Mouse (Mus musculus): ENCODE data around the gene Uaca. TPM values are rescaled to one million over a fixed set of nuclear protein-coding genes. Genes with fewer than 3 reads are reported as not detected.

Uaca gene
- polyA plus RNA-seq, 1 experiment from 2014 or later = 4.8 TPM

DNA sequence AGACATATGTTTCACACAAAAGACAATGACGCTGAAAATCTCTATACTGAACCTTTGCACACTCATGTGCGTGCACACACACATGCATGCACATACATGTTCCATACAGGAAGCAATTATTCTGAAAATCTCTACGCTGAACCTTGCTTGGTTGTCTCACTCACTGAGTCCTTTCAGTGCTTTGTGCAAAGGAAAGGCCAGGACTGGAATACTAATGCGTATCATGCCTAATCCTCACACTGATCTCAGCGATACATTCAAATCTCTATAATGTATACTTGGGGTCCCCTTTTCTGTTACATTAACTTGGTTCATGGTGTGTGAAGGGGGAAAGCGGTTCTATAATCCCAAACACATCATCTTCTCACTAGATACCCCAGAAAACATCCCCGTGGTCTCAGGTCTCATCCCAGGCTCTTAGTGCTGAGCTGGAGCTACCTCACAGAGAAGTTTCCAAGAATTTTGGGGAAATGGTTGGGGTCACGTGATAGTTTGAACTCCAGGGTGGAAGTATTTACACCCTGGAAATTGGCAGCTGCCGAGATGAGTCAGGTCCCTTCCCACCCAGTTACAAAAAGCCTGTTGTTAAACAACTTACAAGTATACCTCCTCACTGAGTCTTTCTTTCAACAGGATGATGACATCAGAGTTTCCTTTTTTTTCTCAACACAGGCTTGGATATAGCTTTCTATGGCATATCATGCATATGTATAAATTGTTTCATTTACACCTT lies 12.1 kb upstream of the Uaca start:
- Histone ChIP-seq H3K4me1 (ENCODE audit: control insufficient read depth, insufficient read depth, low read length) (no peaks in the 10 kb centered on the region), H3K36me3 (ENCODE audit: control insufficient read depth, insufficient read depth, low read length) (no peaks in the 10 kb centered on the region), H3K9ac (replicated peaks; ENCODE audit: low read depth, low read length) (no peak overlapping the region), H3K27ac (ENCODE audit: low read depth, low read length) (no peak overlapping the region), H3K27me3 (ENCODE audit: control insufficient read depth, insufficient read depth, low read length) (no peaks in the 10 kb centered on the region), H3K4me3 (ENCODE audit: low read depth, low read length) (no peak overlapping the region), H3K4me2 (ENCODE audit: low read depth, low read length) (no peak overlapping the region), H3K9me3 (ENCODE audit: control insufficient read depth, low read length) (no peaks in the 10 kb centered on the region)
- ATAC-seq (ENCODE audit: low read depth) = no peak
- WGBS = 81% methylated on average over 9 of the region's 9 CpGs

DNA sequence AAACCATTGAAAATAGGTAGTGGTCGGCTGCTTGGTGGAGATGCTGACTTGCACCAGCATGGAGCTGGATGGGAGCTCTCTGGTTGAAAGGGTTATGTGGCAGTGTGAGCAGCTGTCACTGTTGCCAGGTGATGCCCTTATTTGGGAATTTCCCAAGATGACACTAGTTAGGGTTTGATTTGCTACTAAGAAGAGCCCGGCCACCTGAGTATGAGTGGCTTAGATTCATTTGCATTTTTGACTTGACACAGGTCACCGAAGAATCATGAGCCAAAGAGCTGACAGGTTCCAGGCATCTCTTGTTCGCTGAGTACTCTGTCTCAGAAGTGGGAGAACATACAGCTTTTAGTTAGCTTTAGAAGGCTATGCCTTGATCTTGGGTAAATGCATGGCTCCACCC lies 9.3 kb upstream of the Uaca start:
- H3K36me3 ChIP-seq (ENCODE audit: control insufficient read depth, insufficient read depth, low read length) = no peaks in the 10 kb centered on the region
- no peak for ATAC-seq (ENCODE audit: low read depth)
- no peak overlapping the region for H3K4me2 ChIP-seq (ENCODE audit: low read depth, low read length)
- WGBS = 78% methylated on average over 4 of the region's 4 CpGs
- no peaks in the 10 kb centered on the region for H3K4me1 ChIP-seq (ENCODE audit: control insufficient read depth, insufficient read depth, low read length)
- H3K4me3 ChIP-seq (ENCODE audit: low read depth, low read length) = no peak overlapping the region
- H3K9ac ChIP-seq (replicated peaks; ENCODE audit: low read depth, low read length) = no peak overlapping the region
- no peak overlapping the region for H3K27ac ChIP-seq (ENCODE audit: low read depth, low read length)
- no peaks in the 10 kb centered on the region for H3K27me3 ChIP-seq (ENCODE audit: control insufficient read depth, insufficient read depth, low read length)
- H3K9me3 ChIP-seq (ENCODE audit: control insufficient read depth, low read length) = no peaks in the 10 kb centered on the region

DNA sequence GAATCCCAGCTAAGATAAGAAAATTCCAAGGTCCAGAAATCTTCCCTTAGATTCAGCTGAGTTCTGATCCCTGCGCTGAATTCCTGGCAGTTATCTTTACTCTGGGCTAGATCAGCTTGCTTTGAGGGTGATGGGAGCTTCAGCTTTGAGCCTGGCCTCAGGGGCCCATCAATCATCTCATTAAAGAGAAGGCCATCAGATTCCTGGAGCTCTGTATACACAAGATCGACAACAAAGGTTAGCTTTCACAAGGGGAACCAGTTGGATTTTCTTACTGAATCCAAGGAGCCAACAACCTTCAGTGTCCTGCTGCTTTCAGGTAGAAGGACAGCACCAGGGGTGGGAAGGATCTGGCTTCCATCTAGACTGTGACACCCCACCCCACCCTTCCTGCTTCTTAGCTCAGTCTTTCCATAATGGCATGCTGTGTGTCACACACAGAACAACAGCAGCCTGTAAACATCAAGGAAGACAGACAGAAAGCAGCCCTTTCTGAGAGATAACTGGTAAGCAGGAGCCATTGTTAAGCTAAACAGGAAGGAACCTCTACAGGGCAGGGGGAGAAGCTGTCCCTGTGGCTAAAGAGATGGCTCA lies 6.7 kb upstream of the Uaca start:
- Histone ChIP-seq H3K27ac (ENCODE audit: low read depth, low read length) (no peak overlapping the region), H3K36me3 (ENCODE audit: control insufficient read depth, insufficient read depth, low read length) (no peaks in the 10 kb centered on the region), H3K9me3 (ENCODE audit: control insufficient read depth, low read length) (no peaks in the 10 kb centered on the region), H3K4me3 (ENCODE audit: low read depth, low read length) (no peak overlapping the region), H3K27me3 (ENCODE audit: control insufficient read depth, insufficient read depth, low read length) (no peaks in the 10 kb centered on the region), H3K4me1 (ENCODE audit: control insufficient read depth, insufficient read depth, low read length) (no peaks in the 10 kb centered on the region), H3K4me2 (ENCODE audit: low read depth, low read length) (no peak overlapping the region), H3K9ac (replicated peaks; ENCODE audit: low read depth, low read length) (no peak overlapping the region)
- 14% methylated on average over 2 of the region's 2 CpGs for WGBS
- ATAC-seq (ENCODE audit: low read depth) = no peak

DNA sequence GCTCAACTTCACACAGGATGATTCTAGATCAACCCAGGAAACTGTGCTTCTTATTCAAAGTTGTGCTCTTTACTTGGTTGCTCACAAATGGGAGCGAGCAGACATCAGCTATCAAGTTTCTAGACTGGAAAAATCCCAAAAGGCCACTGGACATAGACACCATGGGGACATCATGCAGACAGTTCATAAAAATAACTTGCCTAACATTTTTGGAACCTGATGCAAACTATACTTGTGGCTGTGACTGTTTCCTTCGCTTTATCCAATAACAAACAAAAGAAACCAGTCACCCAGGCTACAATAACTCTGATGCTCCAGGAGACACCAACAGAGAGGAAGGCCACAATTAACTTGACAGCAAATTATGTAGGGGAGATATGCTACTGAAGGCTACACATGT lies 4.1 kb upstream of the Uaca start:
- H3K27me3 ChIP-seq (ENCODE audit: control insufficient read depth, insufficient read depth, low read length) = no peaks in the 10 kb centered on the region
- no peaks in the 10 kb centered on the region for H3K36me3 ChIP-seq (ENCODE audit: control insufficient read depth, insufficient read depth, low read length)
- 88% methylated on average over 2 of the region's 2 CpGs for WGBS
- H3K4me3 ChIP-seq (ENCODE audit: low read depth, low read length) = no peak overlapping the region
- no peak for ATAC-seq (ENCODE audit: low read depth)
- H3K9me3 ChIP-seq (ENCODE audit: control insufficient read depth, low read length) = no peaks in the 10 kb centered on the region
- H3K4me2 ChIP-seq (ENCODE audit: low read depth, low read length) = no peak overlapping the region
- no peak overlapping the region for H3K9ac ChIP-seq (replicated peaks; ENCODE audit: low read depth, low read length)
- H3K27ac ChIP-seq (ENCODE audit: low read depth, low read length) = no peak overlapping the region
- 0 out of 2 replicates have a peak, but pooled peaks cover 5% of the 10 kb centered on the region for H3K4me1 ChIP-seq (ENCODE audit: control insufficient read depth, insufficient read depth, low read length)

DNA sequence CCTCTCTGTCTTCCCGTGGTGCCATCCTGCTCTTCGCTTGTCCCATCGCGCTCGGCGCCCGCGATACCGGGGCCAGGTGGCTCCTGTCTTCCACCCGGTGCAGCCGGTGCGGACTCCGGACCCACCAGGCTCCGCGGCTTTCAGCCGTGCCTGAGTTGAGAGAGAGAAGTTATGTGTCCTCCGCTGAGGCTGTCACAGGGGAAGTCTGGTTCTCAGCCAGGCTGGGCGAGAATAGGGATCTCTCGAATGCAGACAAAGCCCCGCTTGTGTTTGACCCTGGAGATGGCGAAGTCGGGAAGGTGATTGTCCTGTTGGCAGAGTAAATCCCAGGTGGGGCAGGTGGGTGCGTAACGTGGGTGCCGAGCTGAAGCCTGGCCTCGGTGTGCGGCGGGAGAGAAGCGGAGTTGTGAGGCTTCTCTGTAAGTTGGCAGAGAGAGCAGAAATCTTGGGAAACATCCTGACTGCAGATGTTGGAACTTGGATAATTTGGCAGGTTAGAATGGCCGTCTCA lies 554 bp downstream of the Uaca start:
- WGBS = 2% methylated on average over 30 of the region's 30 CpGs
- no peaks in the 10 kb centered on the region for H3K9me3 ChIP-seq (ENCODE audit: control insufficient read depth, low read length)
- H3K4me2 ChIP-seq (ENCODE audit: low read depth, low read length) = peak overlapping the region; percentile 99
- H3K27ac ChIP-seq (ENCODE audit: low read depth, low read length) = peak overlapping the region; percentile 18
- H3K4me3 ChIP-seq (ENCODE audit: low read depth, low read length) = peak overlapping the region; percentile 70
- ATAC-seq (ENCODE audit: low read depth) = peak; percentile 61
- H3K4me1 ChIP-seq (ENCODE audit: control insufficient read depth, insufficient read depth, low read length) = 0 out of 2 replicates have a peak, but pooled peaks cover 5% of the 10 kb centered on the region
- peak overlapping the region; percentile 63 for H3K9ac ChIP-seq (replicated peaks; ENCODE audit: low read depth, low read length)
- H3K27me3 ChIP-seq (ENCODE audit: control insufficient read depth, insufficient read depth, low read length) = no peaks in the 10 kb centered on the region
- no peaks in the 10 kb centered on the region for H3K36me3 ChIP-seq (ENCODE audit: control insufficient read depth, insufficient read depth, low read length)

DNA sequence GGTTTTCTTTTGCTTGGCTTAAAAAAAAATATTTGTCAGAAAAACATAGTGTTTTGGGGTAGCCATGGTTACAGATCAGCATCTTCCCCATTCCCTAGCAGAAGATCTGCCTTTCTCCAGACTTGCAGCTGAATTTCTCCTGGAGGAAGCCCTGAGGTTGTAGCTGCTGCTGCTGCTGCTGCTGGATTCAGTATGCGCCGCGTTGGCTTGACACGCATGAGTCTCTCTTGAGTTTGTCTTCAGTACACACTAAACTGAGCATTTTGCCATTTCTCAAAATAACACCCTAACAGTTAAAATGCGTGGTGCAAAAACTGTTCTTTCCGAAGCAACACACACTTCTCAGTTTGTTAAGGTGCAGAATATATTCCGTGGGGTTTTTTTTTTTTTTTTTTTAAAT lies 1.7 kb downstream of the Uaca start:
- H3K27ac ChIP-seq (ENCODE audit: low read depth, low read length) = no peak overlapping the region
- H3K36me3 ChIP-seq (ENCODE audit: control insufficient read depth, insufficient read depth, low read length) = no peaks in the 10 kb centered on the region
- no peaks in the 10 kb centered on the region for H3K9me3 ChIP-seq (ENCODE audit: control insufficient read depth, low read length)
- H3K27me3 ChIP-seq (ENCODE audit: control insufficient read depth, insufficient read depth, low read length) = no peaks in the 10 kb centered on the region
- H3K4me3 ChIP-seq (ENCODE audit: low read depth, low read length) = 0 out of 2 replicates have a peak overlapping the region, but pooled peaks have one; percentile 4
- ATAC-seq (ENCODE audit: low read depth) = no peak
- WGBS = 81% methylated on average over 7 of the region's 7 CpGs
- no peak overlapping the region for H3K9ac ChIP-seq (replicated peaks; ENCODE audit: low read depth, low read length)
- H3K4me2 ChIP-seq (ENCODE audit: low read depth, low read length) = peak overlapping the region; percentile 6; the same call in 1 of the 2 replicates
- 0 out of 2 replicates have a peak, but pooled peaks cover 5% of the 10 kb centered on the region for H3K4me1 ChIP-seq (ENCODE audit: control insufficient read depth, insufficient read depth, low read length)

DNA sequence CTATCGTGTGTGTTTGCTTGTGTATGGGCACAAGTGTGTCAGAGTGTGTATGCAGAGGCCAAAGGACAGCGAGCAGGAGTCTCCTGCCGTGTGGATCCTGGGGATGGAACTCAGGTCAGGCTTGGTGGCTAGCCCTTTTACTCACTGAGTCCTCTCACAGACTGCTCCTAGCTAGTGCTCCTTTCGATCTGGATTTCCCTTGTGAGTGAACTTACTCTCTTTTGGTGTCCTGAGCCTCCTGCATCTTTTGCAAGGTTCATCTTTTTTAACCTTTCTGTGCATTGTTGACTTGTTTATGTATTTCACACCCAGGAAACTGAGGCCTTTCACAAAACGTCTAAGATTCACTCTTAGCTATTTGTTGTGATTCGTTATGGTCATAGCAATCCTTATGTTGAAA lies 2.8 kb downstream of the Uaca start:
- WGBS = 79% methylated on average over 6 of the region's 6 CpGs
- Histone ChIP-seq H3K9ac (replicated peaks; ENCODE audit: low read depth, low read length) (no peak overlapping the region), H3K27ac (ENCODE audit: low read depth, low read length) (no peak overlapping the region), H3K9me3 (ENCODE audit: control insufficient read depth, low read length) (no peaks in the 10 kb centered on the region), H3K4me3 (ENCODE audit: low read depth, low read length) (no peak overlapping the region), H3K4me2 (ENCODE audit: low read depth, low read length) (no peak overlapping the region), H3K4me1 (ENCODE audit: control insufficient read depth, insufficient read depth, low read length) (0 out of 2 replicates have a peak, but pooled peaks cover 5% of the 10 kb centered on the region), H3K27me3 (ENCODE audit: control insufficient read depth, insufficient read depth, low read length) (no peaks in the 10 kb centered on the region), H3K36me3 (ENCODE audit: control insufficient read depth, insufficient read depth, low read length) (no peaks in the 10 kb centered on the region)
- no peak for ATAC-seq (ENCODE audit: low read depth)

DNA sequence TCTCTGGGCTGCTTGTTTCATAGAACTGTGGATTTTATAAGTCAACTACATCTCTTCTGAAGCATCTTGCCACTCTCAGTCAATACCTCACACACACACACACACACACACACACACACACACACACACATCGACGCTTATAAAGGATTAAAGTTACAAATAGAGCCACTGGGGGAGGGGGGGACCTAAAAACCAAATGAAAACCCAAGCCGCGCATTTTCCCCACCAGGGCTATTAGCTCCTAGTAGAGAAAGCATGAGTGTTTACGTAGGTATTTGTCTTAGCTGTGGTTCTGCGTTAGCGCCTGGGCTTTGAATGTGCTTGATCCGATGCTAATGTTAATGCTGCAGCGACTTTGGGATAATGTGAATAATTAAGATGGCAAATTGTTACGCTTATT lies 4.7 kb downstream of the Uaca start:
- ATAC-seq (ENCODE audit: low read depth) = no peak

DNA sequence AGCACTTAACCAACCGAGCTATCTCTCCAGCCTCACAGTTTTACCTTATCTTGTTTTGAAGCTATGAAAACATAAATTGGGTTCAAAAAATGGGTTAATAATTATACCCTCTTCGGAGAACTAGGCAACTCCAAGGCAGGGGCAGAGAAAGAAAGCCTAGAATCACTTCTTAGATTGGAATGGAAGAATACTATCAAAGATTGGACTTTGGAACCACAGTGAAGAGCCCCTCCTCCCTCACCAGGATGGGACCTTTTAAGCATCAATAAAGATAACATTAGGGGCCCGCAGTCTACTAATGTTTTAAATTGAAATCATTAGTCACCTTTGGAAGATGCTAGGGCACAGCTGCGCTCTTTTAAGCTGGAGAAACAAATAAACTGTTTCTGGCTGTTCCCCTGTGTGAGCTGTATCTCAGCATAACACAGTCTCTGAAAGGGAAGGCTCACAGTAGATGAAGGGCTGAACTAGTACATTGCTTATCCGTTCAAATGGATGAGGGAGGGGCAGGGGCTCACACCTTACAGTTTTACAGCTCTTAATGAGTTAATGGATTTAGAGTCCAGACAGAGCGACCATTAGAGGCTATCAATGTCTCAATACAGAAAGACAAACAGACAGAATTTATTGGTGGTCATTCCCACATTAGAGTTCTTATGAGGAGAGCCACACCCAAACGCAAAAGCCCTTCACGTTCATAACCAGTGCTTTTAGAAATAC lies 6.5 kb downstream of the Uaca start:
- no peaks in the 10 kb centered on the region for H3K36me3 ChIP-seq (ENCODE audit: control insufficient read depth, insufficient read depth, low read length)
- no peaks in the 10 kb centered on the region for H3K9me3 ChIP-seq (ENCODE audit: control insufficient read depth, low read length)
- 33% methylated on average over 8 of the region's 8 CpGs for WGBS
- no peak for ATAC-seq (ENCODE audit: low read depth)
- no peaks in the 10 kb centered on the region for H3K27me3 ChIP-seq (ENCODE audit: control insufficient read depth, insufficient read depth, low read length)
- H3K4me3 ChIP-seq (ENCODE audit: low read depth, low read length) = no peak overlapping the region
- H3K4me2 ChIP-seq (ENCODE audit: low read depth, low read length) = no peak overlapping the region
- H3K4me1 ChIP-seq (ENCODE audit: control insufficient read depth, insufficient read depth, low read length) = no peaks in the 10 kb centered on the region
- no peak overlapping the region for H3K9ac ChIP-seq (replicated peaks; ENCODE audit: low read depth, low read length)
- H3K27ac ChIP-seq (ENCODE audit: low read depth, low read length) = no peak overlapping the region

More for the DNA sequence above, 4.7 kb downstream of the Uaca start:
- no peaks in the 10 kb centered on the region for H3K9me3 ChIP-seq (ENCODE audit: control insufficient read depth, low read length)
- H3K27me3 ChIP-seq (ENCODE audit: control insufficient read depth, insufficient read depth, low read length) = no peaks in the 10 kb centered on the region
- WGBS = 33% methylated on average over 10 of the region's 10 CpGs
- no peak overlapping the region for H3K4me2 ChIP-seq (ENCODE audit: low read depth, low read length)
- no peak overlapping the region for H3K27ac ChIP-seq (ENCODE audit: low read depth, low read length)
- H3K36me3 ChIP-seq (ENCODE audit: control insufficient read depth, insufficient read depth, low read length) = no peaks in the 10 kb centered on the region
- no peak overlapping the region for H3K4me3 ChIP-seq (ENCODE audit: low read depth, low read length)
- 0 out of 2 replicates have a peak, but pooled peaks cover 5% of the 10 kb centered on the region for H3K4me1 ChIP-seq (ENCODE audit: control insufficient read depth, insufficient read depth, low read length)
- H3K9ac ChIP-seq (replicated peaks; ENCODE audit: low read depth, low read length) = no peak overlapping the region

Data from neural tube, embryonic 14.5 days (tissue).